Mouse (Mus musculus) liver, adult 10 weeks (tissue): ENCODE results near the gene Gm5724. TPM values are rescaled to one million over a fixed set of nuclear protein-coding genes. Genes with fewer than 3 reads are reported as not detected.

ENCODE experiments used
- polyA plus RNA-seq: library from polyadenylated mRNA; stranded (reverse); fragments of 350-450 nt; fragmentation: Illumina TruSeq; extraction: RNeasy Lipid Tissue Mini Kit (QIAGEN cat#74804); gene quantifications from one replicate; pipeline ENCODE4 v1.2.3, GENCODE M21; 2014; ENCODE audit warnings: low read depth, low replicate concordance

Gm5724 gene
- not detected for polyA plus RNA-seq

DNA sequence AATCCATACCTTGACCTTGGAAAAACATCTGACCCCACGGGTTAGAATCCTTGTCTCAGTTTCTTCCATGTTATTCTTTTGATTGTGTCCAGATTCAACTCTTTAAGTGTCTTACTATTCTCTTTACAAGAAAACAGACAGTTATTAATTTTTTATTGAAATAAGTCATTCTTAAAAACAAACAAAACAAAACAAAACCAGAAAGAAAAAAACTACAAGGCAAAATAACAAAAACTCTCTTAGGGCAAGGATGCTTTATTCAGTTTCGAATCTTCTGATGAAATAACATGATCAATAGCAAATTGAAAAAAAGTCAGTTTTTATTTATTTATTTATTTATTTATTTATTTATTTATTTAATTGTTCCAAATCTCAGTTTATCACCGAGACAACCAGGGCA lies at the start of gene Gm5724:
Gene Gm5724 (minus strand): TSS at position 101 of the 400 bp plus-strand sequence.

Other genes with a start within 250 kb of the Gm5724 start
- gene Slco1c1, start 249.4 kb downstream of the Gm5724 start, polyA plus RNA-seq = 0.13 TPM
- gene Slco1b2, start 144.3 kb downstream of the Gm5724 start, polyA plus RNA-seq = 2,490 TPM
- 376 TPM for gene Slco1a4, start 82.4 kb upstream of the Gm5724 start, polyA plus RNA-seq
- gene Slco1a1, start 173.2 kb upstream of the Gm5724 start, polyA plus RNA-seq = 243 TPM
- gene Gm6614, start 237.6 kb upstream of the Gm5724 start, polyA plus RNA-seq = not detected